Comparison of ENCODE assay signal across 8 mouse cellular contexts in genomic region chr11:80141825-80142521, GRCm38 (mm10). TPM values are rescaled to one million over a fixed set of nuclear protein-coding genes. Genes with fewer than 3 reads are reported as not detected.
DNase-seq lines count a peak whose midpoint lies in the region; ATAC-seq and TF ChIP-seq lines count a peak whose summit lies in the region.

TSS of gene Tefm (minus strand) at chr11:80142175.

- H3K4me3 ChIP-seq in ES-Bruce4 (ENCODE audit: low read depth, low read length) = peak within 1 kb of the TSS; percentile 76
- peak within 1 kb of the TSS; percentile 80 for H3K4me3 ChIP-seq in forebrain, embryonic 13.5 days
- H3K4me3 ChIP-seq in liver, postnatal 0 days (ENCODE audit: low read depth, low read length) = peak within 1 kb of the TSS; percentile 75
- H3K4me3 ChIP-seq in neural tube, embryonic 14.5 days (ENCODE audit: low read depth, low read length) = peak within 1 kb of the TSS; percentile 54

- H3K27me3 ChIP-seq in ES-Bruce4 (ENCODE audit: control insufficient read depth, insufficient read depth, low read length, poor library complexity, severe bottlenecking) = no peaks in the 10 kb centered on the region
- H3K27me3 ChIP-seq in forebrain, embryonic 13.5 days = no peaks in the 10 kb centered on the region
- no peaks in the 10 kb centered on the region for H3K27me3 ChIP-seq in liver, postnatal 0 days (ENCODE audit: insufficient read depth, low read length)
- H3K27me3 ChIP-seq in neural tube, embryonic 14.5 days (ENCODE audit: control insufficient read depth, insufficient read depth, low read length) = no peaks in the 10 kb centered on the region

- no peak for TF ChIP-seq CTCF in ES-Bruce4 (IDR thresholded peaks at IDR 0.05; ENCODE audit: low read depth, low read length)
- no peak for TF ChIP-seq CTCF in liver, postnatal 0 days (IDR thresholded peaks at IDR 0.05; ENCODE audit: low read depth)

- H3K36me3 ChIP-seq in ES-Bruce4 (ENCODE audit: control insufficient read depth, insufficient read depth, low read length, poor library complexity, severe bottlenecking) = peaks cover 13% of the 10 kb centered on the region
- peaks cover 17% of the 10 kb centered on the region for H3K36me3 ChIP-seq in forebrain, embryonic 13.5 days (ENCODE audit: poor library complexity, severe bottlenecking)
- peaks cover 13% of the 10 kb centered on the region for H3K36me3 ChIP-seq in liver, postnatal 0 days (replicated peaks; ENCODE audit: insufficient read depth, low read length)
- peaks cover 4% of the 10 kb centered on the region; the same call in 1 of the 2 replicates for H3K36me3 ChIP-seq in neural tube, embryonic 14.5 days (ENCODE audit: control insufficient read depth, insufficient read depth, low read length)

- intact Hi-C loops in heart, postnatal 10 days (cut with DNase I) = loop anchor here (2.0 to 10.0 kb wide), 2 partner anchors 41 to 1377 kb away; partner anchors contain the start of gene Rnf135

- H3K9me3 ChIP-seq in ES-Bruce4 (replicated peaks; ENCODE audit: control insufficient read depth, insufficient read depth, low read length, poor library complexity, severe bottlenecking) = no peaks in the 10 kb centered on the region
- no peaks in the 10 kb centered on the region for H3K9me3 ChIP-seq in forebrain, embryonic 13.5 days (replicated peaks)
- H3K9me3 ChIP-seq in liver, postnatal 0 days (ENCODE audit: low read length) = no peaks in the 10 kb centered on the region
- H3K9me3 ChIP-seq in neural tube, embryonic 14.5 days (ENCODE audit: control insufficient read depth, low read length) = no peaks in the 10 kb centered on the region

- TF ChIP-seq EP300 in ES-Bruce4 (IDR thresholded peaks at IDR 0.05; ENCODE audit: insufficient read depth, low read depth, low read length) = peak; percentile 65; the same call in 1 of the 2 replicates
- peak; percentile 64 for TF ChIP-seq EP300 in liver, postnatal 0 days (IDR thresholded peaks at IDR 0.05; ENCODE audit: low read depth)

- under 1% methylated on average over 40 of the region's 40 CpGs for WGBS in forebrain, embryonic 13.5 days
- WGBS in large intestine, adult 2 months = under 1% methylated on average over 40 of the region's 40 CpGs
- WGBS in liver, postnatal 0 days (ENCODE audit: insufficient replicate concordance) = under 1% methylated on average over 40 of the region's 40 CpGs
- under 1% methylated on average over 40 of the region's 40 CpGs for WGBS in neural tube, embryonic 14.5 days

- peak within 1 kb of the TSS; percentile 47 for H3K27ac ChIP-seq in ES-Bruce4 (ENCODE audit: insufficient read depth, low read length)
- peak within 1 kb of the TSS; percentile 84 for H3K27ac ChIP-seq in forebrain, embryonic 13.5 days
- peak within 1 kb of the TSS; percentile 91 for H3K27ac ChIP-seq in liver, postnatal 0 days (ENCODE audit: low read depth)
- peak within 1 kb of the TSS; percentile 65 for H3K27ac ChIP-seq in neural tube, embryonic 14.5 days (ENCODE audit: low read depth, low read length)

- peak; percentile 87; the same call in 1 of the 2 replicates for ATAC-seq in cerebellum, adult (ENCODE audit: insufficient number of reproducible peaks, low FRiP score, low TSS enrichment)
- peak; percentile 94 for ATAC-seq in forebrain, embryonic 13.5 days
- ATAC-seq in liver, postnatal 0 days = peak; percentile 90
- peak; percentile 95 for ATAC-seq in neural tube, embryonic 14.5 days (ENCODE audit: low read depth)

- H3K4me1 ChIP-seq in ES-Bruce4 (ENCODE audit: control insufficient read depth, insufficient read depth, low read length) = peaks cover under 1% of the 10 kb centered on the region
- peaks cover 21% of the 10 kb centered on the region for H3K4me1 ChIP-seq in forebrain, embryonic 13.5 days
- peaks cover 19% of the 10 kb centered on the region for H3K4me1 ChIP-seq in liver, postnatal 0 days (ENCODE audit: insufficient read depth)
- H3K4me1 ChIP-seq in neural tube, embryonic 14.5 days (ENCODE audit: control insufficient read depth, insufficient read depth, low read length) = peaks cover 5% of the 10 kb centered on the region; the same call in 1 of the 2 replicates

- peak; percentile 88 to 93 for DNase-seq in heart, postnatal 10 days
- peak; percentile 87 for DNase-seq in large intestine, adult 2 months (ENCODE audit: low read depth, low spot score)
- DNase-seq in liver, postnatal 0 days = peak; percentile 87
- peak; percentile 87 for DNase-seq in testis, postnatal 10 days (ENCODE audit: low spot score)

- H3K9ac ChIP-seq in ES-Bruce4 (ENCODE audit: low read depth, poor library complexity, severe bottlenecking) = peak within 1 kb of the TSS; percentile 79
- H3K9ac ChIP-seq in forebrain, embryonic 13.5 days = peak within 1 kb of the TSS; percentile 88
- H3K9ac ChIP-seq in liver, postnatal 0 days (replicated peaks) = peak within 1 kb of the TSS; percentile 85
- peak within 1 kb of the TSS; percentile 58 for H3K9ac ChIP-seq in neural tube, embryonic 14.5 days (replicated peaks; ENCODE audit: low read depth, low read length)

- TF ChIP-seq POLR2A in ES-Bruce4 (IDR thresholded peaks at IDR 0.05; ENCODE audit: insufficient read depth, low read length) = peak; percentile 62

- peak within 1 kb of the TSS; percentile 74 for H3K4me2 ChIP-seq in forebrain, embryonic 13.5 days
- peak within 1 kb of the TSS; percentile 90 for H3K4me2 ChIP-seq in liver, postnatal 0 days (ENCODE audit: low read depth, low read length)
- peak within 1 kb of the TSS; percentile 79 for H3K4me2 ChIP-seq in neural tube, embryonic 14.5 days (ENCODE audit: low read depth, low read length)

RNA-seq across cellular contexts. Expression of gene Tefm, which starts in this region (rescaled TPM):
- polyA plus RNA-seq in ES-Bruce4 (2011; ENCODE audit: insufficient read depth, insufficient read length, low read depth, missing spikeins) = 31.2 and 37.3 TPM in 2 replicates
- 29.6 and 30.0 TPM in 2 replicates for polyA plus RNA-seq in forebrain, embryonic 13.5 days (2015; fragmentation: Nextera tagmentation; extraction: Ambion mirVana)
- 10 to 100 TPM; 22.6 to 23.7 TPM for total RNA-seq in heart, postnatal 10 days (2021)
- 3.9 and 4.5 TPM in 2 replicates for polyA plus RNA-seq in large intestine, adult 2 months (2012; rRNA removed)
- 17.1 and 18.0 TPM in 2 replicates for polyA plus RNA-seq in liver, postnatal 0 days (2015; fragmentation: Nextera tagmentation; extraction: Ambion mirVana)
- 22.3 and 22.9 TPM in 2 replicates for polyA plus RNA-seq in neural tube, embryonic 14.5 days (2014; fragmentation: Nextera tagmentation; extraction: Ambion mirVana)

Comparison
In these comparisons a context has a peak if more than half of its experiments do, and no peak if none do; other contexts are left out.
1. Peak in every context shown above with its lines: DNase-seq, ATAC-seq, H3K4me3 ChIP-seq and H3K27ac ChIP-seq.